Mouse (Mus musculus): Measurements from ENCODE around the gene Arhgap42.

DNA sequence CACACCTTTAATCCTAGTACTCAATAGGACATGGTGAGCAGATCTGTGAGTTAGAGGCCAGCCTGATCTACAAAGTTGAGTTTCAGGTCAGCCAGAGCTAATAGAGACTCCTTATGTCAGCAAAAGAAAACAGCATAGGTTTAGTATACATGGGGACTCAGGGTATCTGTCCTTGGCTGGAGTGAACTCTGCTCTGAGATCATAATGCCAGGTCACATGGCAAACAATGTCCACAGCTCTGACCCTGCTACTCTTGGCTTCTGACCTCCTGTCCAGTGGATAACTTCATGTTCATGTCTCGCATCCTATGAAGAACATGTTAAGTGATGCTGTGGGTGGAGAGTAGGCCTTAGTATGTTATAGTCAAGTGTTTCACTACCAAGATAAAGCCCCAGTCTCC is 48.1 kb downstream of the Arhgap42 start:
- TF ChIP-seq POLR2A (IDR thresholded peaks at IDR 0.05; ENCODE audit: insufficient read depth, low read depth, low read length) (no peak), CTCF (IDR thresholded peaks at IDR 0.05; ENCODE audit: insufficient read depth, low read depth, low read length) (no peak)
